Comparison of ENCODE assay signal across 9 mouse cellular contexts in genomic region chr11:18875001-18875902, GRCm38 (mm10).
DNase-seq lines count a peak whose midpoint lies in the region; ATAC-seq and TF ChIP-seq lines count a peak whose summit lies in the region.
"Had no signal": no experiment of that assay in that cellular context is flagged by ENCODE, and none has a peak within 500 bp of the region (broad histone marks: within the 10 kb centered on the region; RNA-seq: fewer than 3 reads in every experiment).

No protein-coding gene starts in this region.

- intact Hi-C loops in gastrocnemius, adult 2 months (cut with DNase I): loop anchor here (5.0 kb wide), 2 partner anchors 797 to 887 kb away; no protein-coding TSS in a partner anchor

- ATAC-seq in liver, embryonic 11.5 days (replicated peaks; ENCODE audit: low FRiP score): no peak
- ATAC-seq in hindbrain, embryonic 12.5 days (ENCODE audit: low FRiP score): no peak
- ATAC-seq in midbrain, embryonic 11.5 days (ENCODE audit: low FRiP score): no peak

- DNase-seq in liver, embryonic 11.5 days (ENCODE audit: low spot score): no peak
- DNase-seq in liver: no peak
- peak; percentile 48 for DNase-seq in cerebellum, adult 11-12 months
- peak; percentile 94 for DNase-seq in midbrain, embryonic 11.5 days (ENCODE audit: low spot score, missing footprints)
- no peak for DNase-seq in spleen, postnatal 4 days (ENCODE audit: low spot score in 2 of 2)
- no peak for DNase-seq in gastrocnemius, adult 2 months
- DNase-seq in right cerebral cortex, postnatal 10 days (ENCODE audit: low spot score in 2 of 2): no peak

- no peaks in the 10 kb centered on the region for H3K9me3 ChIP-seq in liver, embryonic 11.5 days (ENCODE audit: control insufficient read depth, low read length)
- no peaks in the 10 kb centered on the region for H3K9me3 ChIP-seq in hindbrain, embryonic 12.5 days (replicated peaks)
- H3K9me3 ChIP-seq in midbrain, embryonic 11.5 days (ENCODE audit: control insufficient read depth, low read length): no peaks in the 10 kb centered on the region

- peak overlapping the region; percentile 31 for H3K4me3 ChIP-seq in liver, embryonic 11.5 days (ENCODE audit: low read depth, low read length)
- H3K4me3 ChIP-seq in hindbrain, embryonic 12.5 days: peak overlapping the region; percentile 23
- no peak overlapping the region for H3K4me3 ChIP-seq in midbrain, embryonic 11.5 days (ENCODE audit: low read depth, low read length)
- no peak overlapping the region for H3K4me3 ChIP-seq in gastrocnemius, adult 2 months

- 4% methylated on average over 27 of the region's 27 CpGs for WGBS in liver, embryonic 11.5 days
- WGBS in hindbrain, embryonic 12.5 days: under 1% methylated on average over 27 of the region's 27 CpGs
- under 1% methylated on average over 27 of the region's 27 CpGs for WGBS in midbrain, embryonic 11.5 days

- no peaks in the 10 kb centered on the region for H3K36me3 ChIP-seq in liver, embryonic 11.5 days (ENCODE audit: control insufficient read depth, insufficient read depth, low read length)
- no peaks in the 10 kb centered on the region for H3K36me3 ChIP-seq in hindbrain, embryonic 12.5 days
- H3K36me3 ChIP-seq in midbrain, embryonic 11.5 days (ENCODE audit: control insufficient read depth, insufficient read depth, low read length): no peaks in the 10 kb centered on the region

- H3K27ac ChIP-seq in liver, embryonic 11.5 days (ENCODE audit: low read depth, low read length): peak overlapping the region; percentile 49; the same call in 1 of the 2 replicates
- peak overlapping the region; percentile 95 for H3K27ac ChIP-seq in hindbrain, embryonic 12.5 days
- no peak overlapping the region for H3K27ac ChIP-seq in midbrain, embryonic 11.5 days (ENCODE audit: low read depth, low read length)
- H3K27ac ChIP-seq in gastrocnemius, adult 2 months: no peak overlapping the region
- H3K27ac ChIP-seq: liver, embryonic 14.5 days had no signal

- H3K27me3 ChIP-seq in liver, embryonic 11.5 days (replicated peaks; ENCODE audit: control insufficient read depth, insufficient read depth, low read length): peaks cover 55% of the 10 kb centered on the region
- H3K27me3 ChIP-seq in hindbrain, embryonic 12.5 days: no peaks in the 10 kb centered on the region; the same call in 1 of the 2 replicates
- H3K27me3 ChIP-seq in midbrain, embryonic 11.5 days (ENCODE audit: control insufficient read depth, insufficient read depth, low read length): peaks cover 50% of the 10 kb centered on the region

- peak overlapping the region; percentile 26 for H3K9ac ChIP-seq in liver, embryonic 11.5 days (ENCODE audit: low read depth, low read length)
- peak overlapping the region; percentile 59 for H3K9ac ChIP-seq in hindbrain, embryonic 12.5 days
- H3K9ac ChIP-seq in midbrain, embryonic 11.5 days (ENCODE audit: low read length): 0 out of 2 replicates have a peak overlapping the region, but pooled peaks have one; percentile 36
- H3K9ac ChIP-seq: liver, embryonic 14.5 days had no signal

- no peak for TF ChIP-seq CTCF in gastrocnemius, adult 2 months (IDR thresholded peaks at IDR 0.05)

- peak overlapping the region; percentile 81 for H3K4me2 ChIP-seq in liver, embryonic 11.5 days
- peak overlapping the region; percentile 82 for H3K4me2 ChIP-seq in hindbrain, embryonic 12.5 days (replicated peaks)
- peak overlapping the region; percentile 32 for H3K4me2 ChIP-seq in midbrain, embryonic 11.5 days

- peaks cover 14% of the 10 kb centered on the region for H3K4me1 ChIP-seq in liver, embryonic 11.5 days (replicated peaks; ENCODE audit: control insufficient read depth, insufficient read depth, low read length)
- peaks cover 58% of the 10 kb centered on the region for H3K4me1 ChIP-seq in hindbrain, embryonic 12.5 days
- peaks cover 50% of the 10 kb centered on the region for H3K4me1 ChIP-seq in midbrain, embryonic 11.5 days (ENCODE audit: control insufficient read depth, insufficient read depth, low read length)

Comparison
In these comparisons a context has a peak if more than half of its experiments do, and no peak if none do; other contexts are left out.
1. DNase-seq: peak in cerebellum, adult 11-12 months (single experiment) and midbrain, embryonic 11.5 days (single experiment); none in liver, embryonic 11.5 days (single experiment), liver (single experiment), spleen, postnatal 4 days (0 of 2), gastrocnemius, adult 2 months (single experiment) and right cerebral cortex, postnatal 10 days (0 of 2).
2. H3K27ac ChIP-seq: peak in liver, embryonic 11.5 days (single experiment) and hindbrain, embryonic 12.5 days (single experiment); none in midbrain, embryonic 11.5 days (single experiment) and gastrocnemius, adult 2 months (single experiment).
3. H3K4me2 ChIP-seq: peak in every context shown above with its lines; median percentile 82 in hindbrain, embryonic 12.5 days; 81 in liver, embryonic 11.5 days; 32 in midbrain, embryonic 11.5 days.
4. H3K4me3 ChIP-seq: peak in liver, embryonic 11.5 days (single experiment) and hindbrain, embryonic 12.5 days (single experiment); none in midbrain, embryonic 11.5 days (single experiment) and gastrocnemius, adult 2 months (single experiment).
5. Peak in every context shown above with its lines, with median percentiles within 50 percentile points of each other: H3K9ac ChIP-seq.